Mouse (Mus musculus) heart, postnatal 0 days (tissue): ENCODE results near the gene Zranb1.

Experiments
- CTCF ChIP-seq: IDR thresholded peaks from 2 replicates; pipeline ENCODE4 v1.5.1; 2016; ENCODE audit warnings: antibody characterized with exemption, control low read depth, low read depth
- EP300 ChIP-seq: IDR thresholded peaks from 2 replicates; pipeline ENCODE4 v1.6.1; 2016; ENCODE audit warnings: antibody characterized with exemption, low read depth

DNA sequence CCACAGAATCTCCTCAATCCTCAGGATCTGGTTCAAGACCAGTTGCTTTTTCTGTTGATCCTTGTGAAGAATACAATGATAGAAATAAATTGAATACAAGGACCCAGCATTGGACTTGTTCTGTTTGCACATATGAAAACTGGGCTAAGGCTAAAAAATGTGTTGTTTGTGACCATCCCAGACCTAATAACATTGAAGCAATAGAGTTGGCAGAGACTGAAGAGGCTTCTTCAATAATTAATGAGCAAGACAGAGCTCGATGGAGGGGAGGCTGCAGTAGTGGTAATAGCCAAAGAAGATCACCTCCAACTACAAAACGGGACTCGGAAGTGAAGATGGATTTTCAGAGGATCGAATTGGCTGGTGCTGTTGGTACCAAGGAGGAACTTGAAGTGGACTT, 19.0 kb downstream of the Zranb1 start:
- TF ChIP-seq CTCF (no peak), EP300 (no peak)
